Mouse (Mus musculus): ENCODE measurements at regions not wholly inside any gene's neighbourhood (a gene's known extent, or its start where the extent isn't known, plus 50 kb on each side); places are given as distances from the start of the nearest gene placed in this dataset.

GRCm38 (mm10) chr6:51667022-51667421 is 143.3 kb downstream of the Snx10 start:
- TF ChIP-seq CTCF (IDR thresholded peaks at IDR 0.05; ENCODE audit: borderline replicate concordance, control insufficient read depth, extremely low read depth, insufficient read depth, low read length, poor library complexity) (no peak), POLR2A (IDR thresholded peaks at IDR 0.05; ENCODE audit: control insufficient read depth, extremely low read depth, insufficient read depth, low read length, poor library complexity) (no peak)

All from thymus, adult 2 months (tissue).